Mouse (Mus musculus): ENCODE measurements around the gene Rgs12. TPM values are rescaled to one million over a fixed set of nuclear protein-coding genes. Genes with fewer than 3 reads are reported as not detected.

Gene Rgs12
- total RNA-seq, 2 experiments from 2014 or later = 42.7 to 45.9 TPM

DNA sequence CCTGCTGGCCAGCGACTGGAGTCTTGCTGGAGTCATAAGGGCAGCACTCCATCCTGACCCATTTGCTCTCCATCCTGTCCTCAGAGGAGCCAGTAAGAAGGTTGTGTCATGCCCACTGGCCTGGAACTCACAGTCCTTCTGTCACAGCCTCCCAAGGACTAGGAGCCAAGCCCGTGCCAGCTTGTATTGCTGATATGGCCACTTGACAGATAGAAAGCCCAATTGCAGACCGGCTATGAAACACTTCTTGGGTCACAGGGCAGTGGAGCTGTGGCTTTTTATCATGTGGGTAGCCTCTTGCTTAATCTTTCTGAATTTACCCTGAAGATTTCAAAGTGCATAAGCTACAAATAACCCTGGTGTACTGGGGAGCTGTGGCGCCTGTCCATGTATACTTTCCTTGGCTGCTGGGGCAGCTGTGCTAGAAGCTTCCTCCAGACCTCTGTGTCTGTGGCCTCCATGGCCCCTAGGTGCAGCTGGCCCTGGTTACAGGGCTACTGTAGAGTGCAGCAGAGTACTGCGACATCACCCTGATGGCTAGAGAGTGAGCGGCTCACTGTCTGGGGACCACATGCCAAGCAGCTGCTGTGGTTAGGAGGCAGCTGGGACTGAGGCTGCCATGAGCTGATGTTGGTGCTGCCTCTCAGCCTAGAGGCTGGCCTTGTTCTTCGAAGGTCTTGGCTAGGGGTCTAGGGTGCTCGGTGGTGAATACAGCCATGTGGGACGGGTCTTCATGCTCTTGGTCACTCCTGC lies 27.5 kb downstream of the Rgs12 start:
- DNase-seq (ENCODE audit: extremely low spot score in 1 of 2, low spot score in 1 of 2) = no peak

DNA sequence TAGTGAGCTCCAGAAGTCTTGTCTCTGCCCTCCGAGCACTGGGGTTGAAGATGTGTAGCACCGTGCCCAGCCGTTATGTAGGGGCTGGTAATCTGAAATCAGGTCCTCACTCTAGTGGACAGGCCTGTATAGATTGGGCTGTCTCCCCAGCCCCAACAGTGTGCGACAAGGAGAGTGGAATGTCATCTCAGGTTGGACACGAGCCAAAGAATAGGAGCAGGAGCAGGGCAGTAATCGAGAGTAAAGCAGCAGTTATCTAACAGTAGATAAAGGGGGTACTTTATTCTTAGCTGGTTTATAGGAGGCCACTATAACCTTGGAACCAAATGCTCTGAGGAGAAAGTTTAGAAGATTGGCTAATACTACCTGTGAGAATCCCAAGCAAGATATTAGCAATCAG lies 30.9 kb downstream of the Rgs12 start:
- DNase-seq (ENCODE audit: extremely low spot score in 1 of 2, low spot score in 1 of 2) = no peak

DNA sequence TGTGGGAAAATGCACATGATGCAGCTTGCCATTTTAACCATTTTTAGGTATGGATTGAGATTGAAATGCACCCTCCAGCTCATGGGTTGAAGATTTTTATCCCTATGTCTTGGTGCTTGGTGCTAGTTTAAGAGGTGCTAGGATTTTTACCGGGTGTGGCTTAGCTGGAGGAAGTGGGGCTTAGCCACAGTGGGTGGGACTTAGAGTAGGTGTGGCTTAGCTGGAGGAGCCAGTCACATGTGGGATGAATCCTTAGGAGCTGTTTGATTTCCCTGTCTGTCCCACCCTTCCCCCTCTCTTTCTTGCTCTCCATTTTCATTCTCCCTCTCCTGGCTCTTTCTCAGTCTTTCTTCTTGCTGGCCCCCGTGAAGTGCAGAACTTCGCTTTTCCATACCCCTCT lies 32.5 kb downstream of the Rgs12 start:
- no peak for DNase-seq (ENCODE audit: extremely low spot score in 1 of 2, low spot score in 1 of 2)

DNA sequence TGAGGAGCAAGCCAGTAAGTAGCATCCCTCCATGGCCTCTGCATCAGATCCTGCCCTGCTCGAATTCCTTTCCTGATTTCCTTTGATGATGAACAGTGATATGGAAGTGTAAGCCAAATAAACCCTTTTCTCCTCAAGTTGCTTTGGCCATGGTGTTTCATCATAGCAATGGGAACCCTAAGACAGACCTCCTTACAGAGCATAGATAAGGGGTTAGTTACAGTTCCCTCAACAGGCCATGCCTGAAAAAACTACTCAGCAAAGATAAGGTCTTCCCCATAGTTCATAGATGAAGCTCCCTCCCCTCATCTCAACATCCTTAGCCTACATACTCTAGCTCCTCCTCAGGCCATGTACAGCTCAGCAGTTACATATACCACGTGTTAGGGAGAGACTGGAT lies 35.7 kb downstream of the Rgs12 start:
- DNase-seq (ENCODE audit: extremely low spot score in 1 of 2, low spot score in 1 of 2) = no peak

DNA sequence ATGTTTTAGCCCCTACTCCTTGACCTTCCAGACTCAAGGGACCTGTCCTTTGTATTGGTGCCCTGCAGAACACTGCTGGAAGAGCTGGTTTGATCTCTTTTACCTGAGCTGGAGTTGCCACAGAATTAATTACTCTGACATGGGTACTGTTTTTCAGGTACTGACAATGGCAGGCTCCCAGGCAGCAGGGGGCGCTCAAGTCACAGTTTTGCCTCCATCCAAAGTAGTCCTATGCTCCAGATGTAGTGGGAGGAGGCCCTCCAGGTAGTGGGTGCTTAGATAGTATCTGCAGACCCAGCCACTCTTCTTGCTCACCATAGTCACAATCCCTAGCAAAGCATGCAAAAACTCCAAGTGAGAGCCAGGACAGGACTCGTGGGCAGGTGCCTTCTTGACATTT lies 36.6 kb downstream of the Rgs12 start:
- DNase-seq (ENCODE audit: extremely low spot score in 1 of 2, low spot score in 1 of 2) = peak; percentile 76 to 96

DNA sequence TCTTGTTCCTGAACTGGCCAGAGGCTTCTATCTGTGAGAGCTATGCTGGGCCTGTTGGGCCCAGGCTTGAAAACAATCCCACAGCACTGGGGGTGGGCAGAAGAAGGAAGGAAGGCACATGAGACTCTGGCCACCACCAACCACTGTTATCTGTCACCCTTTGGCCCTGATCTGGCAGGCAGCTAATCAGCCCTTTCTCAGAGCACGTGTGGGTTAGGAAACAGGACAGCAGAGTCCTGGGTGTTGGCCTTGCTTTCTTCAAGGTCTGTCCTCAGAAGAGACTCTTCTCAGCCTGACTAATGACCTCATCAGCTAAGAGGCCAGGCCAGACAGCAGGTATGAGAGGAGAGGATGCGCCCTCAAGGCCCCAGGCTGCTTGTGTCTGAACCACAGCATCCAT lies 38.2 kb downstream of the Rgs12 start:
- DNase-seq (ENCODE audit: extremely low spot score in 1 of 2, low spot score in 1 of 2) = no peak

DNA sequence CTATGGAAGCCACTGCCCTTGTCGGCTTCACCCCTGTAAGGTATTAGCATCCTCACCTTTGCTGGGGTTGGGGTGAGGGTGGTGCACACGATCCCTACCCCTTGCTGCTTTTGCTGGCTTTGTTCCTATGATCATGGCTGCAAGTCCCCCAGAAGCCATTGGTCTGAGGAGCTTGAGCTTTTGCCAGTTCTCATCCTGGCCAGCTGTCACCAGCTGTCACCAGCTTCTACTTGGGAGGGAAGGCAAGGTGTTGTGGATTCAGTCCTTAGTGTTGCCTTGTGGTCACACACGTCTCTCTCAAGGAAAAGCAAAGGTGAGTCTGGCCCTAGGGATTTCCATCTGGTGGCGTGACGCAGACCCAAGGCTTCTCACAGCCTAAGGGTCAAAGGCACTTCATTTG lies 39.4 kb downstream of the Rgs12 start:
- no peak for DNase-seq (ENCODE audit: extremely low spot score in 1 of 2, low spot score in 1 of 2)

DNA sequence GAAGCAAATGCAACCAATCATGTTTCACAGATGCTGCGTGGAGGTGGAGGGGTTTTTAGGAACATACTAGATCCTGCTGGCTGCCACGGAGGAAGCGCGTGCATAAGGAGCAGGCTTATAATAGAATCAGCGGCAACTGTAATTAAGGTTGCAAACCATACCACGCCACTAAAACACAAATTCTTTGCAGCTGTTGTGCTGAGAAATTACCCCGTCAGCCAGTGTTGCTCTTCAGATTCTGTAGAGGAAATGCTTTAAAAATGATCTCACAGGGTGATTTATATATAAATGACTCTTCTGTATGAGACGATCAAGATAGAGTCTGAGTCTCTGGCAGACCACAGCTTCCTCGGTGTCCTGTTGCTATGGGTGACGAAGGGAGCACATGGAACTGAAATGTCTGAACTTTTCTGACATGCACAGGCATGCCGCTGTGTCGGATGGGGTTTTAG lies 40.1 kb downstream of the Rgs12 start:
- DNase-seq (ENCODE audit: extremely low spot score in 1 of 2, low spot score in 1 of 2) = no peak

DNA sequence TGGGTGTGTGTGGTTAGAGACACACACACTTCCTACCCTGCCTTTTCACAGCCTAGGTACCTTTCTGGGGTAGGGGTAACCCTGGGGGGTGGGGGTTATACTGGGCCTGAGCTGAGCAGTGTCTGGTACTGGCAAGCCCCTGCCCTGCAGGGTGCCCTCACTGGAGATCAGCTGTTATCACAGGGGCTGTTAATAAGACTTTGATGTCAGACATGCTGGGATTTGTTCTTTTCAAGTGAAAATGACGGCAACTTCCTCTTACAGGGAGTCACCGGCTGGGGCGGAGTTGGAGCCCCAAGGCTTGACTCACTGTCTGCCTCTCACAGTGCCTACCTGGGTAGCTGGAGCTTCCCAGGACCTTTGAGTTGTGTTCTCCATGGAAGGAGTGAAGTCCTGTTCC lies 49.5 kb downstream of the Rgs12 start:
- no peak for DNase-seq (ENCODE audit: extremely low spot score in 1 of 2, low spot score in 1 of 2)

DNA sequence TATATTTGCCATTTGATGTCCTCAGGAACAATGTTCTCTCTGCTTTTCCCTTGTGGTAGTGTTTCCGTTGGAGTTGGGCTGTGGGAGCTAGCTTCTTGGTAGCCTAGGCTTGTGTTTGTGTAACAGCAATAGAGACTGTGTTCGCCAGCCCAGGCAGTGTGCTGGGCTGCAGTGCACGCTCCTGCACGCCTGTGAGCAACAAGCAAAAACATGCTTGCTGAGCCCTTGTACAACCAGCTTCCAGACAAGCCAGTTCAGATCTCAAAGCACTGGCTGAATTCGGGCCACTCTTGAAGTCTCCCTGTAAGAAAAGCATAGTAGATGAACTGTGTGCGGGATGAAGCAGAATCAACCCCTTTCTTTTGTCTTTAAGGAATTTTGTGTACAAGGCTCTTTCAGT lies 50.0 kb downstream of the Rgs12 start:
- DNase-seq (ENCODE audit: extremely low spot score in 1 of 2, low spot score in 1 of 2) = no peak

DNA sequence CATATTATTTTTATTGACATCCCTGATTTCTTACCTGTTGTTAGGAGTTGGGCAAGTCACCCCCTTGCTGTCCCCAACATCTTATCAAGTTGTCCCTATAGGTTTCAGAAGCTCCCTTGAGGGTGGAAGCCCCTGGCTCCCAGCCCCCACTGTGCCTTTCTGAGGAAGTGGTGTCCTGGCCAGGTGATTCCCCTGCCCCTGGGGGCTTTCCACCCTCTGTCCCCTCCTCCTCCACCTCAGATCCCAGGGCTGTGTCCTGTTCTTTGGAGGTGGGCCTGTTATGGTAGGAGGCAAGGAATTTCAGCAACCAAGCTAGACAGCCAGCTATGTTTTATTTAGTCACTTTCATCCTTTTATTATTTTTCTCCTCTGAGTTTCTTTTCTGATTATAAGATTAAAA lies 51.1 kb downstream of the Rgs12 start:
- DNase-seq (ENCODE audit: extremely low spot score in 1 of 2, low spot score in 1 of 2) = no peak

DNA sequence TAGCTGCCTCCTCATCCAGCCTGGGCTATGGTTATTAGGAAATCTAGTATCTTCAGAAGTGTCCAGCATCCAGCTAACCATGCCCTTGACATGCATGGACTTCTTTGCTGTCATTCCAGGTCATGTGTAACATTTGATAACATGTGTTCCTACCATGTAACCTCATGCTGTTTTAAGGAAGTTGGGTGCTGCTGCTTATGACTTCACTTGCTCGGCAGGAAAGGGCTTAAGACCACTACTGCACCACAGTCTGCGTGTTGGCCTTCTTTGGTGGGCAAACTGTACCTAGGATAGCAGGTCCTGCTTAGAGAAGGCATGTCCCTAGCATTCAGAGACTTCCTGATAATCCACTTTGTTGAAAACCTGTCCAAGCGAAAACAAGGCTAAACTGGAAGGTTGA lies 51.9 kb downstream of the Rgs12 start:
- DNase-seq (ENCODE audit: extremely low spot score in 1 of 2, low spot score in 1 of 2) = no peak

DNA sequence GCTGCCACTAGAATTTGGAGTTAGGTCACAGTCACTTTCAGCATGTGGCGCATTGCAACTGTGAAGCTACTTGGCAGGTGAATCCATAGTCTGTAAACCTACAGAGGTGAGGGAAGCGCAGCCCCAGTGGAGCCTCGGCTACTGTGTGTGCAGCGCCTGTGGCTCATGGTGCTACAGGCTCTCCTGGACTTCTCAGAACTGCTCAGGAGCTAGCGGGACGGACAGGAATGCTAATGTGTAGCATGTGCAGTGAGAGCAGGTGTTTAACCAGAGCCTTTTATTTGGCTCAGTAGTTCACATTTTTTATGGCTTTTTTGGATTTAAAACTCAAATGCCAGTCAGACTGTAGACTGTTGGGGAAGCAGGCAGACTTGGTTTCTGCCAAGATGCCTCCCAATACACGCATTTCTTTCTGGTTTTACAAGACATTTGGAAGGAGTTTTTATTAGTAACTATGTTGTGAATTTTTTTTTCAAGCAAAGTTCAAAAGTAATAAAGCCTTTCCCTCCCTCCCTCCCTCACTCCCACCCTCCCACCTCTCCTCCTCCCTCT lies 54.4 kb downstream of the Rgs12 start:
- no peak for DNase-seq (ENCODE audit: extremely low spot score in 1 of 2, low spot score in 1 of 2)

DNA sequence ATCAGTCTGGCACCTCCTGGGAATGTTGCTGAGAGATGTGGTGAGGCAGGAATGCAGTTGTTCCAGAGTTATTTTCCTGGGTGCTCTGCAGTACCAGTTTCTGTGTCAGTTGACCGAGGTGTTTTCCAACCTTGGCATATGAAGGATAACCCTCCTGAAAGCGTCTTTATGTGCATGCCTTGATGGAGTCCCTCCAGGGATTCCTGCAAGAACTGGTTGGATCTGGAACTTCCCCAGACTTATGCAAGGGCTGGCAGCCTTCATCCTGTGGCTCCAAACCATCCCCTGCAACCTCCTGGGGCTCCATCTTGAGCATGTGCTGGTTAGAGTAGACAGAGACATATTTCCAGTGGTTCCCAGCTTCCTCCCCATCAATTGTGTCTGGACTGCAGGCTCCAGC lies 55.5 kb downstream of the Rgs12 start:
- no peak for DNase-seq (ENCODE audit: extremely low spot score in 1 of 2, low spot score in 1 of 2)

DNA sequence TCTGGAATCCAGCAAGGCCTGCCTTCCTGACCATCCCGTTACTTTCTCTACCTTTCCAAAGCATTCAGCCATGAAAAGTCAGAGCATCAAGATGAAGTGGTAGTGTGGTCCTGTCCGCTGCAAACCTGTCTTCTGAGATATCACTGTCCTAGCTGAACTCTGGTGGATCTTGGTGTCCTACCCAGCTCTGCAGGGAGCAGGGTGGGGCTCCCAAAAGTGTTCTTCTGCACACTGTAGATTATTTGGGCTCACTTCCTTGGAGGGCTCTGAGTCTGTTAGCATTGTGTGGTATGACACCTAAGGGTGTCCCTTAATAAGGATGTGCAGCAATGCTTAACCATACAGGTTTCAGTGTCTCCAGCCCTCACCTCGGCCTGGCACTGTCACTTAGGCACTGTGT lies 56.4 kb downstream of the Rgs12 start:
- no peak for DNase-seq (ENCODE audit: extremely low spot score in 1 of 2, low spot score in 1 of 2)

DNA sequence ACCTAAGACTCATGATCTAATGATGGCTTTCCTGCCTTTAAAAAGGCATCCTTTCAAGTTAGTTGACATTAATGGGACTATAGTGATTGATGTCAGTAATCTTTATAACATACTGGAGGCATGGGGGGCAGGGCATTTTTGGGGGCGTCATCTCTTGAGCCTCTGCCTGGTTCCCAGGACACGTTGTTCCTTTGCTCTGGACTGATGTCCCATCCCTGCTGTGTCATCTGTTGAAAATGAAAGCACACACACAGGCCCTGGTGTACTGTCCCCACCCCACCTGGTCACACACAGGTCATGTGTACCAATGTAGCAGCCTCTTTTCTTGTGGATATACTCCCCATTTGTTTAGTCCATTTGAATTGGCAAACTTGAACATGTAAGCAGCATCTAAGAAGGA lies 57.4 kb downstream of the Rgs12 start:
- no peak for DNase-seq (ENCODE audit: extremely low spot score in 1 of 2, low spot score in 1 of 2)

DNA sequence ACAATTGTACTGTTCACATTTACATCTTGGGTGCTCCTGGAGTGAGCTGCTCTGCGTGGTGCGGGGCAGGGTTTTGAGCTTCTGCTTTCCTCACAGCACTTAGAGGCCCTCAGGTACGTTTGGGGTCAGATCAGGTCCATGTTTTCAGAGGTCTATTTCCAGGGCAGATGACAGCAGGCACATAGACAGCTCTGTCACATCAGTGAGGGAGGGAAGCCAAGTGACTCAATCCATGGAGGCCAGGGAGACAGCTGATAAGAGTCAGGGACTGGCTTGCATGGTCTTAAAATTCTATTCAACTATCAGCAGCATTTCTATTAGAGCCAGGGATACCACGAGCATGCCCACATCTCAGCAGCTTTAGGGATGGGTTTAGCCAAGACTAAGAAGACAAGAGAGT lies 59.9 kb downstream of the Rgs12 start:
- DNase-seq (ENCODE audit: extremely low spot score in 1 of 2, low spot score in 1 of 2) = no peak

DNA sequence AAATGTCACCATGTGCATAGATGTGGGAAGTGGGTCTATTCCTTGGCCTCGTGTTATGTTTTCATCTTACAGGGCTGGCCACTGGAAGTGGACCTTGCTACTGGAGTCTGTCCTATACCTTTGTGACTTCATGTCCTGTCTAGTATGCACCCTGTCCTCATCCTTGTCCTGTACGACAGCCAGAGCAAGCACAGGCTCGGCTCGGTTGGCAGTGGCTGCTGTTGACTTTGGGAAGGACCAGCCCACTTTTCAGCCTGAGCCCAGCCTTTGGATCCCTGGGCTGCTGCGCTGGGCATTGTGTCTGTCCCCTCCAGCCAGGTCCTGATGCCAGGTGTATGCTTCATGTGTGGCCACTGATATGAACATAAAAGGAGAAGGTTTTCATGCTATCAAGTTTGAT lies 61.4 kb downstream of the Rgs12 start:
- no peak for DNase-seq (ENCODE audit: extremely low spot score in 1 of 2, low spot score in 1 of 2)

DNA sequence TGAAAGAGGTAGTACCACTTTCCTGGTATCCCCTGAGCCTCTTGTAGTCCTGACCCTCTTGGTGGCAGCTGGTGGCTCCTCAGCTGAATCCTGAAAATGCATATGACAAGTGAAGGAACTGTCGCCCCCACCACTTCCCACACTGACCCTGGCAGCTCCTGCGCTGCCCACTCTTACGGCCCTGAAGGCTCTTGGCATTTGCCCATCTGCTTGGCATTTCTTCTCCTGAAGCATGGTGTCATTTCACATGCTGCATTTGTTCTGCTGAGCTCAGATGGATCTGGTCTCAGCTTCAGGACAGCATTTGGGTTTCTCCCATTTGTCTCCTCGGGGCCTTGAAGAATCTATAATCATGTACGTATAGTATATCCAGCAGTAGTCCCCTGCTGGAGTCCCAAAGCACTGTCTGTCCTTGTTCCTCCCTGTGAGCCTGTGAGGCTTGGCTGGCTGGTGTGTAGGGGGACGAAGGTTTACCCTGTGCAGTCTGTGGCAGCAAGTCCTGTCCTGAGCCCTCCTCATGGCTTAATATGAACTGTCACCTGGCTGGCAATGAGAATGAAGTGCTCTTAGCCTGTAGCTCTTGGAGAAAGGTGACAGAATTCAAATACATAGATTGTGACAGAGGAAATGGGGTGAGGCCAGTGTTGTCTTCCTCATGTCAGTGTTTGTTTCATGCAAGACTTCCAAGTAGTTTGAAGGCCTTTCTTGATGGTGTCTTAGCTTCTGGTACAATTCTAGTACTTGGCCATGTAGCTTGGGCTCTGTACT lies 62.1 kb downstream of the Rgs12 start:
- no peak for DNase-seq (ENCODE audit: extremely low spot score in 1 of 2, low spot score in 1 of 2)

DNA sequence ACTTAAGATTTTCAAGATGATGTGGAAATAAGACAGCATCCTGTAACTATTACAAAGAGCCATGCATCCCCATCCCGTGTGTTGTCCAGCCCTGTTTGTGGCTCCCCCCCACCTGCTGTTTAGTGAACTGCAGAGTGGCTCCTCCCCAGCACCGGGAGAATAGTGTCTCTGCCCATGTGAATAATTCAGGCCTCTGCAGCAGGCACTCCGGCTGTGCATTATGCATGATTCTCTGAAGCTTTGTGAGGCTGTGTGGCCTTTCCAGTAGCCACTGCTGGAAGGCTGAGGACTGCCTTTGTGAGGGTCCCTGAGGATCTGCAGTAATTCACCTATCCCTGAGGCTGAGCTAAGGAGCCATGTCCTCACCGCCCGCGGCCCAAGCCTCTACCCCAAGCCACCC lies 64.8 kb downstream of the Rgs12 start:
- no peak for DNase-seq (ENCODE audit: extremely low spot score in 1 of 2, low spot score in 1 of 2)

DNA sequence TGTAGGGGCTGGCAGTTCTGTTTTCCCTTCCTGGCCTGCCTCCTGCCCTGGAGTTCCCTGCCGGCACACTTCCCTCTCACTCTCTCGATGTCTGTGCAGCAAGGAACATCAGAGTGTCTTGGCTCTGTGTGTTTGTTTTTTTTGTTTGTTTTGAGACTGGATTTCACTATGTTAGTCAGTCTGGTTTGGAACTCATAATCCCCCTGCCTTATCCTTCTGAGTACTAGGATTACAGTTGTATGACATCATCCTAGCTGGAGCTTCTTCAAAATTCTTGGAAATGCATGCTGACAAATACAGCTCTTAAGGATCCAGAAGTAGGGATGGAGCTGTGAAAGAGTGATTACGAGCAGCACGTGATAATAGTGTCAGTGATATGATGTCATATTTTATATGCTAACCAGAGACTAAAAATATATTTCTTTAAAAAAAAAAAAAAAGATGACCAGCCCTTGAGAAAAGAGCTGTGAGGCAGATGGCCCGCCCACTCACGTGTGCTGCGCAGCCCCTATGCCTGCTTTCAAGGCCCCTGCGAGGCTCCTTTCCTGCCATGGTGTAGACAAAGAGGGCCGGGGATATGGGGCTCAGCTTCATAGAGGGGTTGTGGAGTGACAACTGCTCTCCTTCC lies 70.5 kb downstream of the Rgs12 start:
- no peak for DNase-seq (ENCODE audit: extremely low spot score in 1 of 2, low spot score in 1 of 2)

All from layer of hippocampus, postnatal 25 days (tissue).